Mouse (Mus musculus) spleen, postnatal 10 days (tissue): ENCODE measurements around the gene Csnk2b.
"Not testable (repeated sequence)": the region's sequence is repeated elsewhere in the genome, so short reads cannot be mapped to it uniquely, and the experiment has no call there.

Source experiments
- DNase-seq, 2 experiments: peaks; one replicate each; pipeline ENCODE4 v3.0.0; 2021 to 2022; ENCODE audit warnings: low spot score in 2 of 2

Gene Csnk2b

GRCm38 (mm10) chr17:35153077-35153476, 31.2 kb upstream of the Csnk2b start:
- no peak for DNase-seq

- no peak for DNase-seq
Observed at GRCm38 (mm10) chr17:35152121-35152520, 30.3 kb upstream of the Csnk2b start.

DNA sequence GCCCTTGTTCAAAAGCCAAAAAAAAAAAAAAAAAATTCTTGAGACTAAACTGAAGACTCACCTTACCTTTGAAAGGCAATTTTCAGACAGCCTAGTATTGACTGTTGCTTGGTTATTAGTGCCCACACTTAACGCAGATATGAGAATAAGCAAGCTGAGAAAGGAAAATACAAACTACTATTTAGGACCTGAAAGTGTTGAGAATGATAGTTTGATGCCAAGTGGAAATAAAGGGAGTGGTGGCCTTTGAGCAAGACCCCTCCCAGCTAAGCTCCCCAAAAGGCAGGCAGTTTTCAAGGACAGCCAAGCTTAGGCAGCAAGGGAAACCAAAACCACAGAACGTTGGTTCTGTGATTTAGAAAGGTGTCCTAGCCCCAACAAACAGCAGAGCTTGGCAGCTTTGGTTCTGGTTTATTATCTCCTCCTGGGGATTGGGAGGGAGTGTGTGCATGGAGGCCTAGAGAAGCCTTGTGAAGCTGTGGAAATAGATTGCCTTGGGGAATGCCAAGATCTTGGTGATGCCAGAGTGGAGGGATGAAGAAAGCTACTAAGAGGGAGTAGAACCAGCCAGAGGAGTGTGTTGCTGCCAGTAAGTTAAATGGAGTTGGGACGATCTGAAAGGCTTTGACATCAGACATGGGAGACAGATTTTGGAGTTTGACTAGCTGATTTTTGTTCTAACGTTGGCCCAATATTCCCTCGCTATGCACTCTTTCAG, 26.2 kb upstream of the Csnk2b start:
- no peak for DNase-seq

GRCm38 (mm10) chr17:35147348-35147747, 25.5 kb upstream of the Csnk2b start:
- no peak for DNase-seq

DNA sequence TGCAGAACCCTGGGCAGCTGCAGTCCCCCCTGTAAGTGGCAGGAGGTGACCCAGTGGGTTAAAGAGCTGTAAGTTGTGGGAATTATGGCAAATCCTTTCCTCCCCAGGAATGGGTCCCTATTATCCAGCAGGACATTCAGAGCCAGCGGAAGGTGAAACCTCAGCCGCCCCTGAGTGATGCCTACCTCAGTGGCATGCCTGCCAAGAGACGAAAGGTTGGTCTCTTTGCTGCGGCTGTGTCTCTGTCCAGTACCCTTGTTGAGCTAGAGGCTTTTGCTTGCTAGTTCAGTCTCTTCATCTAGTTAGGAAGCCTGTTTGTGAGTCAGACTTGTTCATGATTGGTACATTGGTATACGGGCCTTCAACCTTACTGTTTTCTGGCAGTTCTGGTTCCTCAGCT, 24.3 kb upstream of the Csnk2b start:
- no peak for DNase-seq

- DNase-seq: no peak
Observed at GRCm38 (mm10) chr17:35141971-35142370, 20.1 kb upstream of the Csnk2b start.

GRCm38 (mm10) chr17:35140490-35140996, 18.7 kb upstream of the Csnk2b start:
- no peak for DNase-seq

DNA sequence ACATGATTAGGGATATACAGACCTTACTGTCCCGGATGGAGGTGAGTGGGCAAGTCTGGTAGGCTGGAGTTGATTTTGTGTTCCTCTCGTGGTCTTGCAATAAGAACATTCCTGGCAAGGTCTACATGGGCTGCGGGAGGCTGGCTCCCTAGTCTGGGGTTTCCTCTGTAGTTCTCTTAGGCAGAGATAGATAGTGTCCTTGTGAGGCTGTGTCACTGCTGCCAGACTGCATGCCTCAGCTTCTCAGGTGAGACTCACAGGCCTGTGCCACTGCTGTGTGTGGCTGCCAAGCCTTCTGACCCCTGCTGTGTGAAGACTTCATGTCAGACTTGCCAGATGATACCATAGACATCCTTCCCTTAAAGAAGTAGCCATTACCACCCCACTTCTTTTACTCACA, 17.4 kb upstream of the Csnk2b start:
- DNase-seq: no peak

- no peak for DNase-seq
Observed at GRCm38 (mm10) chr17:35135591-35136320, 13.9 kb upstream of the Csnk2b start.

- peak; percentile 95 to 96 for DNase-seq
Observed at GRCm38 (mm10) chr17:35134801-35135590, 13.1 kb upstream of the Csnk2b start, which contains the start of gene Bag6. Gene Bag6 (plus strand): TSS chr17:35135178.

- DNase-seq: no peak
Observed at GRCm38 (mm10) chr17:35133517-35133916, 11.7 kb upstream of the Csnk2b start.

DNA sequence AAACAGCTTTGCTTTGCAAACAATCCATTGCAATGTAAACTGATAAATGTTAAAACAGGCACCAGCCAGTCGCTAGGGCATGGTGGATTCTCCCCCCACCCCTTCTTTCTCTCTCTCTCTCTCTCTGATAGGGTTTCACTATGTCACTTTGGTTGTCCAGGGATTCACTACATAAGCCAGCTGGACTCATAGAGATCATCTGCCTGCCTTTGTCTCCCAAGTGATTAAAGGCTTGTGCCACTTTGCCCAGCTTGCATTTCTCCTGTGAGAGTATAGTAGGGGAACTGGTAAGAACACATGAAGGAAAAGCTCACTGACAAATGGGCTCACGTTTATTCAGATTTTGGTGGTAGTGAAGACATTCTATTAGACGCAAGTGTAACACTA, 10.3 kb upstream of the Csnk2b start:
- DNase-seq: no peak

GRCm38 (mm10) chr17:35131500-35132173, 9.8 kb upstream of the Csnk2b start, which contains the start of gene Apom:
Gene Apom (minus strand): TSS chr17:35132050.
- DNase-seq: no peak

DNA sequence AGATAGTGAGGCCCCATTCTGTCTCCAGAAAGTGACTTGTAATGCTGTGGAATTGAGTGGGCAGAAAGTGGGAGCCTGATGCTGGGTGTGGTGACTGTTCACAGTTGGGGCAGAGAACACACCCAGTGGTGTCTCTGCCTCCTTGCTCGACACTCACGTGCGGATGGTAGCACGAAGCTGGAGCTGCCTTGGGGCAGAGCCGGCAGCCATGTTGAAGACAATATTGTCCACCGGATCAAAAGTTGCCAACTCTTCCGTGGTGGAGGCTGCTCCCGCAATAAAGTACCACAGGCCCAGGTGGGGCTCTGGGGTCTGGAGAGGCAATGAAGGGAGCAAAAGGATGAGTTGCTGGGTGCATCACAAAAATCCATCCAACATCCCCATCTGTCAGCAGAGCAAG, 9.2 kb upstream of the Csnk2b start:
- no peak for DNase-seq

- no peak for DNase-seq
Observed at GRCm38 (mm10) chr17:35128996-35129395, 7.1 kb upstream of the Csnk2b start.

- no peak for DNase-seq
Observed at GRCm38 (mm10) chr17:35127017-35127416, 5.2 kb upstream of the Csnk2b start.

GRCm38 (mm10) chr17:35126206-35126611, 4.4 kb upstream of the Csnk2b start, which contains the start of gene D17H6S53E:
Gene D17H6S53E (plus strand): TSS chr17:35126373.
- DNase-seq: peak; percentile 75 to 83

- DNase-seq: no peak
Observed at GRCm38 (mm10) chr17:35125578-35125977, 3.7 kb upstream of the Csnk2b start.

DNA sequence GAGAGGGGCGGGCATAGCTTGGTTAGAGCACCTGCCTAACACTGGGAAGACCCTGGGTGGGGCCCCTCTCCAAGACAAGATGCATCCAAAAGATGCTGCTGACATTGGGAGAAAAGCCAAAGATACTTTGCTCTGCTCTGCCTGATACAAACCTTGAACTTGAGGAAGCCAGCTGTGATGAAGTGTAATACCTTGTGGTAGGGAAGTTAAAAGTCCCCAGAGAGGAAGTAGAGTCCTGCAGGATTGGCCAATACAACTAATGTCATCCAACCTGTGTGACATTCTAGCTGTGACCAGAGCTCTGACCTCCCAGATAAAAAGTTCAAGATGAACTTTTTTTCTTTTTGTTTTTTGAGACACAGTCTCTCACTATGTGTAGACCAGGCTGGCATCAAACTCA, 3.2 kb upstream of the Csnk2b start:
- no peak for DNase-seq

- DNase-seq: not testable (repeated sequence)
Observed at GRCm38 (mm10) chr17:35124261-35124896, 2.5 kb upstream of the Csnk2b start.

DNA sequence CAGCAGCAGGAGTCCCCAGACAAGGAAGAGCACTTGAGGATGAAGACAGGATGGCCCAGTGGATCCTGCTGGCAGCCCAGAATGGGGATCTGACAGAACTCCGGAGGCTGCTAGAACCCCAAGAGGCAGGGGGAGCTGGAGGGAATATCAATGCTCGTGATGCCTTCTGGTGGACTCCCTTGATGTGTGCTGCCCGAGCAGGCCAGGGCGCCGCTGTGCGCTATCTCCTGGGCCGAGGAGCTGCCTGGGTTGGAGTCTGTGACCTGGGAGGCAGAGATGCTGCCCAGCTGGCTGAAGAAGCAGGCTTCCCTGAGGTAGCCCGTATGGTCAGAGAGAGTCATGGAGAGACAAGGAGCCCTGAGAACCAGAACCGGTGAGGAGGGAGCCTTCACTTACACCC, 1.4 kb upstream of the Csnk2b start:
- not testable (repeated sequence) for DNase-seq
